Mouse (Mus musculus) heart, postnatal 0 days (tissue): ENCODE measurements around the gene Elp4.

ENCODE experiments used
- CTCF ChIP-seq: IDR thresholded peaks from 2 replicates; pipeline ENCODE4 v1.5.1; 2016; ENCODE audit warnings: antibody characterized with exemption, control low read depth, low read depth
- EP300 ChIP-seq: IDR thresholded peaks from 2 replicates; pipeline ENCODE4 v1.6.1; 2016; ENCODE audit warnings: antibody characterized with exemption, low read depth

GRCm38 (mm10) chr2:105685651-105686050 lies 218.7 kb downstream of the Elp4 start:
- TF ChIP-seq CTCF (no peak), EP300 (no peak)
